Mouse (Mus musculus) C2C12 (cell line): ENCODE results near the gene Nsf. TPM values are rescaled to one million over a fixed set of nuclear protein-coding genes. Genes with fewer than 3 reads are reported as not detected.

Source experiments
- H3K27me3 ChIP-seq: one replicate; pipeline ENCODE4 v1.6.1; 2011; ENCODE audit not compliant: control insufficient read depth, insufficient read depth, insufficient read length
- H3K36me3 ChIP-seq: one replicate; pipeline ENCODE4 v1.6.1; 2011; ENCODE audit not compliant: control insufficient read depth, insufficient read depth
- H3K4me3 ChIP-seq: one replicate; pipeline ENCODE4 v1.5.1; 2011; ENCODE audit warnings: mild to moderate bottlenecking, control low read depth; ENCODE audit not compliant: poor library complexity, insufficient read depth, severe bottlenecking
- H3K79me2 ChIP-seq: one replicate; pipeline ENCODE4 v1.6.1; 2011; ENCODE audit not compliant: control insufficient read depth, insufficient read depth
- H3K79me3 ChIP-seq: one replicate; pipeline ENCODE4 v1.6.1; 2011; ENCODE audit warnings: low read depth, control low read depth
- H3ac ChIP-seq: one replicate; pipeline ENCODE3; 2011; ENCODE audit warnings: low read depth; ENCODE audit not compliant: control insufficient read depth, insufficient read length
- CEBPB ChIP-seq: IDR thresholded peaks from one replicate; pipeline ENCODE4 v1.6.1; 2011; ENCODE audit warnings: low read depth, mild to moderate bottlenecking, control low read depth, moderate library complexity
- CTCF ChIP-seq: IDR thresholded peaks from one replicate; pipeline ENCODE4 v1.5.1; 2011; ENCODE audit not compliant: control insufficient read depth, insufficient read depth, insufficient read length
- FOSL1 ChIP-seq: IDR thresholded peaks from one replicate; pipeline ENCODE4 v1.8.0; 2011; ENCODE audit warnings: mild to moderate bottlenecking, low read length; ENCODE audit not compliant: poor library complexity, insufficient read depth, severe bottlenecking
- MAX ChIP-seq: IDR thresholded peaks from one replicate; pipeline ENCODE4 v1.6.1; 2011; ENCODE audit warnings: mild to moderate bottlenecking, control low read depth
- MYOD1 ChIP-seq: IDR thresholded peaks from one replicate; pipeline ENCODE4 v1.6.1; 2011; ENCODE audit warnings: low read depth; ENCODE audit not compliant: control insufficient read depth, insufficient read length
- MYOG ChIP-seq: IDR thresholded peaks from one replicate; pipeline ENCODE4 v1.6.1; 2011; ENCODE audit not compliant: control insufficient read depth, insufficient read length; ENCODE audit errors: extremely low read depth
- USF1 ChIP-seq: IDR thresholded peaks from one replicate; pipeline ENCODE4 v1.6.1; 2011; ENCODE audit warnings: low read depth, mild to moderate bottlenecking, control low read depth, moderate library complexity
- polyA plus RNA-seq: library from polyadenylated mRNA; unstranded; fragments of >200 nt; fragmentation: generic; extraction: Trizol; gene quantifications from one replicate; pipeline ENCODE4 v1.2.1, GENCODE M21; 2012; ENCODE audit warnings: missing spikeins

Gene Nsf
- polyA plus RNA-seq, 1 experiment, result 25.1 TPM

GRCm38 (mm10) chr11:103922812-103923211 lies 31.0 kb downstream of the Nsf start:
- no peak for TF ChIP-seq FOSL1
- no peak for TF ChIP-seq MYOG
- no peak for TF ChIP-seq MAX
- no peak for TF ChIP-seq CEBPB
- no peak for TF ChIP-seq USF1
- TF ChIP-seq MYOD1, result no peak
- no peak for TF ChIP-seq CTCF
- no peaks in the 10 kb centered on the region for H3K79me2 ChIP-seq
- no peaks in the 10 kb centered on the region for H3K79me3 ChIP-seq
- no peak overlapping the region for H3ac ChIP-seq
- H3K4me3 ChIP-seq, result no peak overlapping the region
- H3K36me3 ChIP-seq, result peaks cover 14% of the 10 kb centered on the region
- no peaks in the 10 kb centered on the region for H3K27me3 ChIP-seq

- no peaks in the 10 kb centered on the region for H3K27me3 ChIP-seq
- H3ac ChIP-seq, result no peak overlapping the region
- no peaks in the 10 kb centered on the region for H3K79me3 ChIP-seq
- H3K4me3 ChIP-seq, result no peak overlapping the region
- peak; percentile 78 for TF ChIP-seq MAX
- no peak for TF ChIP-seq CTCF
- H3K36me3 ChIP-seq, result peaks cover 23% of the 10 kb centered on the region
- H3K79me2 ChIP-seq, result no peaks in the 10 kb centered on the region
These were observed 33.2 kb downstream of the Nsf start for GRCm38 (mm10) chr11:103920665-103921064.

- no peak overlapping the region for H3ac ChIP-seq
- H3K36me3 ChIP-seq, result peaks cover 48% of the 10 kb centered on the region
- no peak overlapping the region for H3K4me3 ChIP-seq
- no peaks in the 10 kb centered on the region for H3K79me2 ChIP-seq
- H3K27me3 ChIP-seq, result no peaks in the 10 kb centered on the region
- H3K79me3 ChIP-seq, result no peaks in the 10 kb centered on the region
- no peak for TF ChIP-seq MYOD1
- no peak for TF ChIP-seq MYOG
- TF ChIP-seq MAX, result no peak
- no peak for TF ChIP-seq USF1
- no peak for TF ChIP-seq CTCF
- TF ChIP-seq FOSL1, result no peak
- no peak for TF ChIP-seq CEBPB
These were observed 37.0 kb downstream of the Nsf start for GRCm38 (mm10) chr11:103916807-103917206.

GRCm38 (mm10) chr11:103915686-103916085 lies 38.2 kb downstream of the Nsf start:
- no peak overlapping the region for H3K4me3 ChIP-seq
- no peak overlapping the region for H3ac ChIP-seq
- no peaks in the 10 kb centered on the region for H3K79me3 ChIP-seq
- H3K27me3 ChIP-seq, result no peaks in the 10 kb centered on the region
- H3K79me2 ChIP-seq, result no peaks in the 10 kb centered on the region
- peaks cover 47% of the 10 kb centered on the region for H3K36me3 ChIP-seq
- TF ChIP-seq MYOD1, result no peak
- no peak for TF ChIP-seq USF1
- no peak for TF ChIP-seq CEBPB
- no peak for TF ChIP-seq MYOG
- TF ChIP-seq CTCF, result no peak
- no peak for TF ChIP-seq MAX

GRCm38 (mm10) chr11:103910993-103911585 lies 42.8 kb downstream of the Nsf start:
- H3K36me3 ChIP-seq, result peaks cover 71% of the 10 kb centered on the region
- H3K79me3 ChIP-seq, result no peaks in the 10 kb centered on the region
- H3ac ChIP-seq, result no peak overlapping the region
- no peaks in the 10 kb centered on the region for H3K27me3 ChIP-seq
- no peak overlapping the region for H3K4me3 ChIP-seq
- no peaks in the 10 kb centered on the region for H3K79me2 ChIP-seq
- TF ChIP-seq MYOD1 (no peak), MAX (no peak), CEBPB (no peak), FOSL1 (no peak), MYOG (no peak), CTCF (no peak), USF1 (no peak)

GRCm38 (mm10) chr11:103910531-103910930 lies 43.3 kb downstream of the Nsf start:
- peaks cover 67% of the 10 kb centered on the region for H3K36me3 ChIP-seq
- no peaks in the 10 kb centered on the region for H3K79me3 ChIP-seq
- H3K79me2 ChIP-seq, result no peaks in the 10 kb centered on the region
- TF ChIP-seq FOSL1 (no peak), MYOG (no peak), USF1 (no peak), MAX (no peak), CEBPB (no peak), CTCF (no peak), MYOD1 (no peak)
- no peaks in the 10 kb centered on the region for H3K27me3 ChIP-seq
- H3ac ChIP-seq, result no peak overlapping the region
- no peak overlapping the region for H3K4me3 ChIP-seq
